Mouse (Mus musculus) skeletal muscle tissue, postnatal 0 days (tissue): Measurements from ENCODE around the gene Mrfap1. TPM values are rescaled to one million over a fixed set of nuclear protein-coding genes. Genes with fewer than 3 reads are reported as not detected.

ENCODE experiments used
- polyA plus RNA-seq: library from polyadenylated mRNA; unstranded; fragments of >200 nt; fragmentation: Nextera tagmentation; extraction: Ambion mirVana; gene quantifications from 2 replicates; pipeline ENCODE4 v1.2.1, GENCODE M21; 2015

The Mrfap1 gene
- 301 and 371 TPM in 2 replicates for polyA plus RNA-seq

GRCm38 (mm10) chr5:36796296-36797014, at the start of gene Mrfap1:
Gene Mrfap1 (minus strand): TSS chr5:36796772.

GRCm38 (mm10) chr5:36829913-36830879, 33.6 kb upstream of the Mrfap1 start, which contains the start of gene Man2b2:
Gene Man2b2 (minus strand): TSS chr5:36830653.

GRCm38 (mm10) chr5:36748536-36749061, 48.0 kb downstream of the Mrfap1 start, which contains the start of gene Bloc1s4:
Gene Bloc1s4 (minus strand): TSS chr5:36748650.

Other genes with a start within 250 kb of the Mrfap1 start
- 8.7 and 11.2 TPM in 2 replicates for gene Tbc1d14, start 203.5 kb downstream of the Mrfap1 start, polyA plus RNA-seq
- 22.7 and 23.0 TPM in 2 replicates for gene D5Ertd579e, start 100.7 kb downstream of the Mrfap1 start, polyA plus RNA-seq
- gene Bloc1s4, start 48.1 kb downstream of the Mrfap1 start, polyA plus RNA-seq: 16.3 and 19.5 TPM in 2 replicates
- 10.5 and 11.7 TPM in 2 replicates for gene Man2b2, start 33.9 kb upstream of the Mrfap1 start, polyA plus RNA-seq
- gene Ppp2r2c, start 71.7 kb upstream of the Mrfap1 start, polyA plus RNA-seq: 0.27 and 0.38 TPM in 2 replicates
- 12.0 and 12.2 TPM in 2 replicates for gene Wfs1, start 192.4 kb upstream of the Mrfap1 start, polyA plus RNA-seq